Comparison of ENCODE assay signal across 23 mouse cellular contexts in genomic region chr8:43308213-43308612, GRCm38 (mm10). TPM values are rescaled to one million over a fixed set of nuclear protein-coding genes. Genes with fewer than 3 reads are reported as not detected.
"Had no signal": no experiment of that assay in that cellular context is flagged by ENCODE, and none has a peak within 500 bp of the region (broad histone marks: within the 10 kb centered on the region; RNA-seq: fewer than 3 reads in every experiment).

No protein-coding gene starts in this region.

- H3K4me1 ChIP-seq: liver, embryonic 13.5 days; midbrain, embryonic 10.5 days; midbrain, embryonic 13.5 days; neural tube, embryonic 13.5 days had no signal

- DNase-seq: kidney, adult 2 months; kidney, postnatal 36 days; layer of hippocampus, postnatal 36 days; liver, embryonic 13.5 days; lung, adult 2 months; right cerebral cortex, adult 18-20 months; right cerebral cortex, postnatal 14 days; right cerebral cortex, postnatal 4 days; thymus, adult 2 months; thymus, postnatal 25 days had no signal

- H3K36me3 ChIP-seq: liver, embryonic 13.5 days; midbrain, embryonic 10.5 days; midbrain, embryonic 13.5 days; neural tube, embryonic 13.5 days had no signal

- H3K27me3 ChIP-seq: liver, embryonic 13.5 days; midbrain, embryonic 13.5 days; neural tube, embryonic 13.5 days had no signal

- H3K4me3 ChIP-seq: left cerebral cortex, adult 2 months; liver, embryonic 13.5 days; midbrain, embryonic 10.5 days; midbrain, embryonic 13.5 days; myocyte; neural tube, embryonic 13.5 days had no signal

- H3K9me3 ChIP-seq: liver, embryonic 13.5 days had no signal

RNA-seq across cellular contexts. Expression of gene Zfp42, which starts 1.4 kb away (rescaled TPM):
- polyA plus RNA-seq: kidney, adult 2 months; kidney, embryonic 14.5 days; kidney, postnatal 0 days; liver, adult 2 months; liver, embryonic 13.5 days; liver, embryonic 16.5 days; lung, adult 2 months; lung, embryonic 16.5 days; macrophage; midbrain, embryonic 13.5 days; midbrain, embryonic 16.5 days; myocyte; neural tube, embryonic 13.5 days; stomach, embryonic 14.5 days; thymus, adult 2 months had no signal
